Mouse (Mus musculus) ES-E14 (cell line): ENCODE measurements around the gene Tnfrsf11a. TPM values are rescaled to one million over a fixed set of nuclear protein-coding genes. Genes with fewer than 3 reads are reported as not detected.
A peak's percentile ranks its signal among the peaks of the same experiment; 100 is the strongest.
"Not testable (repeated sequence)": the region's sequence is repeated elsewhere in the genome, so short reads cannot be mapped to it uniquely, and the experiment has no call there.

ENCODE experiments used
- DNase-seq: peaks from one replicate; pipeline ENCODE4 v3.0.0-alpha.2; 2013; ENCODE audit warnings: low read depth, low spot score
- H3K27ac ChIP-seq: 2 replicates; pipeline ENCODE4 v1.5.1; 2012; ENCODE audit warnings: low read depth, mild to moderate bottlenecking, low read length, moderate library complexity, mixed read lengths; ENCODE audit not compliant: poor library complexity, insufficient read depth, severe bottlenecking
- H3K36me3 ChIP-seq: 2 replicates; pipeline ENCODE4 v1.6.1; 2012; ENCODE audit warnings: mild to moderate bottlenecking, low read length, moderate library complexity, mixed read lengths; ENCODE audit not compliant: control insufficient read depth, poor library complexity, insufficient read depth, severe bottlenecking
- H3K4me1 ChIP-seq, 2 experiments: fragments of 150-350 bp in 1 of 2; sonication (generic) in 1 of 2; 2 replicates each; pipeline ENCODE4 v1.6.1; 2012; ENCODE audit warnings: low read length in 2 of 2, mild to moderate bottlenecking in 1 of 2, mixed read lengths in 1 of 2; ENCODE audit not compliant: control insufficient read depth in 2 of 2, insufficient read depth in 2 of 2, poor library complexity in 1 of 2
- H3K4me3 ChIP-seq, 2 experiments: fragments of 150-350 bp in 1 of 2; sonication (generic) in 1 of 2; 2 replicates each; pipeline ENCODE4 v1.5.1; 2012; ENCODE audit warnings: low read length in 2 of 2, low read depth in 1 of 2, mild to moderate bottlenecking in 1 of 2, mixed read lengths in 1 of 2; ENCODE audit not compliant: insufficient read depth in 1 of 2, poor library complexity in 1 of 2, severe bottlenecking in 1 of 2
- H3K9ac ChIP-seq: 2 replicates; pipeline ENCODE4 v1.6.1; 2012; ENCODE audit warnings: low read depth, mild to moderate bottlenecking, low read length, mixed read lengths; ENCODE audit not compliant: poor library complexity, insufficient read depth, severe bottlenecking
- H3K9me3 ChIP-seq: fragments of 150-350 bp; sonication (generic); 2 replicates; pipeline ENCODE4 v1.6.1; 2012; ENCODE audit warnings: low read depth, mild to moderate bottlenecking, low read length; ENCODE audit not compliant: control insufficient read depth, insufficient read depth
- CHD2 ChIP-seq: IDR thresholded peaks from 2 replicates; pipeline ENCODE4 v1.6.1; 2014; ENCODE audit warnings: mild to moderate bottlenecking, low read depth, low read length, inconsistent platforms
- HCFC1 ChIP-seq: IDR thresholded peaks from 2 replicates; pipeline ENCODE4 v1.6.1; 2012; ENCODE audit warnings: low read length, inconsistent platforms, borderline replicate concordance; ENCODE audit not compliant: insufficient read depth
- MAFK ChIP-seq: IDR thresholded peaks from 2 replicates; pipeline ENCODE4 v1.6.1; 2014; ENCODE audit warnings: mild to moderate bottlenecking, low read depth, low read length, inconsistent platforms; ENCODE audit not compliant: insufficient read depth
- ZC3H11A ChIP-seq: IDR thresholded peaks from 2 replicates; pipeline ENCODE4 v1.6.1; 2012; ENCODE audit warnings: low read depth, mild to moderate bottlenecking, inconsistent platforms, low read length, borderline replicate concordance
- ZNF384 ChIP-seq: IDR thresholded peaks from 2 replicates; pipeline ENCODE4 v1.6.1; 2012; ENCODE audit warnings: low read depth, low read length, inconsistent platforms
- in situ Hi-C, 2 experiments: fragments of 600-800 bp; cut with MboI; formaldehyde crosslinking; loops; one replicate each; pipeline ENCODE4 v1.15.1; 2025; ENCODE audit warnings: low sequenced_read_pairs in 2 of 2, inconsistent platforms in 1 of 2; ENCODE audit not compliant: unreplicated experiment in 2 of 2
- total RNA-seq: library from RNA; depleted of rRNA; stranded (reverse); fragments of 300-350 nt; gene quantifications from 2 replicates; pipeline ENCODE4 v1.2.3, GENCODE M21; 2012

The Tnfrsf11a gene
- total RNA-seq, 1 experiment: 2.1 TPM

DNA sequence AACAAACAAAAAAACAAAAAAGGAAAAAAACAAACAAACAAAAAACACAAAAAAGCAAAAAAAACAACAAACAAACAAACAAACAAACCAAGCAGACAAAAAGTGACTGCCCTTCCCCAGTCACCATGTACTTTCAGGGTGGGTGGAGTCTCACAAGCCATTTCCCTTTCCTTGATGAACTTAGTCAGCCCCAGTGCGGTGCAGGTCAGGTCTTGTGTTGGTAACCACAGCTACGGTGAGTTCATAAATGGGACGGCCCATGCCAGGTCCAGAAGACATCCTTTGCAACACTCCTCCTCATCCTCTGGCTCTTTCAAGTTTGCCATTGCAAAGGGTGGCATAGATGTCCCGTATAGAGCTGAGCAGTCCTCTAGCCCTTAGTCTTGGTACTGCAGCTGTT, 25.0 kb downstream of the Tnfrsf11a start:
- H3K27ac ChIP-seq: no peak overlapping the region
- no peaks in the 10 kb centered on the region for H3K36me3 ChIP-seq
- no peaks in the 10 kb centered on the region for H3K4me1 ChIP-seq
- no peak overlapping the region for H3K4me3 ChIP-seq
- no peaks in the 10 kb centered on the region for H3K9me3 ChIP-seq
- in situ Hi-C loops: no loop called here
- no peak for DNase-seq
- no peak overlapping the region for H3K9ac ChIP-seq
- TF ChIP-seq ZC3H11A (no peak), MAFK (no peak), CHD2 (no peak), HCFC1 (no peak), ZNF384 (no peak)

DNA sequence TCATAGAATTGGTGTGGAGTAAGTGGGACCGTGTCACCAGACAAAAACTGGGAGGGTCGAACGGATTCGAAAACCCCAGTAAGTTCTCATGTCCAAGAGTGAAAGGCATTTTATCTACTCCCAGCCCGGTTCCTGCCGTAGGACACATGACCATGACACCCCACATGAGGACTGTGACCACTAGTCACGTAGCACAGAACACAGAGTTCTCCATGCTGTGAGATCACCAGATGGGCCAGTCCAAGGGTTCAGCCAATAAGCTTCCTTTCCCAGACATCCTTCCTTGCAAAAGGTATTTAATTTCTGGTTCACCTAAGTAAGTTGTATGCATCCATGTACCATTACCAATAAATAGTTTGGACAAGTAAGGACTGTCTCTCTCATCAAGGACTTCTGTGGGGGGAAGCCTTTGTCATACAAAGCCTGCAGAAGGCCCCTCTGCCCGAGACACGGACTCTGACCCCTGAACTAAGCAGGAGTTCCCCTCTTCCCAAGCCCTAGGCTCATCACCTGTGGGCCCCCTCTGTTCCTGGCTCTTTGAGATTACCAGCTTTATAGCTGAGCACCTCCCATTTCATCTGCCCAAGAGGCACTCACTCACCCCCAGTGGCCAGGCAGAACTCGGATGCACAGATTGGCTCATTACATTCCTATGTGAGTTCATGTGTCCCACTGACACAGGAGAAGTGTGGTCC, 26.7 kb downstream of the Tnfrsf11a start:
- Histone ChIP-seq H3K9ac (no peak overlapping the region), H3K27ac (no peak overlapping the region), H3K36me3 (no peaks in the 10 kb centered on the region), H3K4me3 (no peak overlapping the region), H3K9me3 (no peaks in the 10 kb centered on the region), H3K4me1 (no peaks in the 10 kb centered on the region)
- in situ Hi-C loops: no loop called here
- DNase-seq: no peak
- TF ChIP-seq CHD2: no peak
- TF ChIP-seq ZC3H11A: no peak
- no peak for TF ChIP-seq MAFK

DNA sequence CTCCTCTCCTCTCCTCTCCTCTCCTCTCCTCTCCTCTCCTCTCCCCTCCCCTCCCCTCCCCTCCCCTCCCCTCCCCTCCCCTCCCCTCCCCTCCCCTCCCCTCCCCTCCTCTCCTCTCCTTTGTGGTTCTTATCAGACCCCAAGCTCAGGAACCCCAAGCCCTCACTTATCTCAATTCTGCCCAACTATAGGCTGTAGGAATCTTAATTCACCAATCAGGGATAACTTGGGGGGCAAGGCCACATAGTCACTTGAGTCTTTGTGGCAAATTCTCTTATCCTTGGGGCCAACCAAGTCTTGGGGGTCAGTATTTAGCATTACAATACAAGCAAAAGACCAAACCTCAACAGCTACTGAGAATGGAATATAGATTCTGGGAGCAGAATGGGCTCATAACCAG, 31.5 kb downstream of the Tnfrsf11a start:
- H3K9me3 ChIP-seq, in situ Hi-C loops, DNase-seq, H3K27ac ChIP-seq, H3K9ac ChIP-seq, H3K4me3 ChIP-seq, H3K36me3 ChIP-seq: not testable (repeated sequence)
- peaks cover 0 to 13% of the 10 kb centered on the region in 2 experiments; a peak in 2 of 4 replicates for H3K4me1 ChIP-seq

DNA sequence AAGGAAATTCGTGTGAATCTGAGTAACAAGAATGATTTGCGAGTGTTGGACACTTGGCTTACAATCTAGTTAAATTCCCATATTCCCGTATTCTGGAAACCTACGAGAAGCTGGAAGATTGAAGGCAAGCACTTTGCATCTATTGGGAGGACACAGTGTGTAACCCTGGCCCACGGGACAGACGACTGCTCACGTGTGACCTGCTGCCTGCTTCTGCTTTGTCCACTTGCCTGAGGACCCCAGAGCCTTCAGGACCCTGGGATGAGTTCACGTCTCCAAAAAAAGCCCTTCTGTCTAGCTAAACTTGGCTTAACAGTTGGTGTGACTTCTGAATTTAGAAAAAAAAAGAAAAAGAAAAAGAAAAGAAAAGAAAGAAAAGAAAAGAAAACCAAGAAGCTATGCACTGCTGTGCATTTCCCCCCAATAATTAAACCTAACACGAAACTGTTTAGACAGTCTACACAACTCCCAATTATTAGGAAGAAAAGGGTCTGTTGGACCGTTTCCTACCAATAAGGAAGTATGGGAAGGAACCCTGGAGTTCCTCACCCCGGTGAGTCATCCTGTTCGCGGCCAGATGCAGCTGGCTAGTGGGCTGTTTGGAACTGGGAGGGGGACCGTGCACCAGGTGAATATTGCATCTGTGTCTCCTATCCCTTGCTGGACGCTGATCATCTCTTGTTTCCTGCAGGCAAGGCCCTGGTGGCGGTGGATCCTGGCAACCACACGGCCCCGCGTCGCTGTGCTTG, 32.6 kb downstream of the Tnfrsf11a start:
- Histone ChIP-seq H3K27ac (no peak overlapping the region), H3K9me3 (no peaks in the 10 kb centered on the region), H3K9ac (no peak overlapping the region), H3K4me1 (peaks cover 0 to 14% of the 10 kb centered on the region in 2 experiments; a peak in 2 of 4 replicates), H3K36me3 (no peaks in the 10 kb centered on the region), H3K4me3 (peak overlapping the region; percentile 28 to 37; a peak in 2 of 4 replicates)
- in situ Hi-C loops: no loop called here
- no peak for DNase-seq
- TF ChIP-seq CHD2: no peak
- TF ChIP-seq ZC3H11A: no peak
- no peak for TF ChIP-seq ZNF384
- no peak for TF ChIP-seq HCFC1
- TF ChIP-seq MAFK: no peak

DNA sequence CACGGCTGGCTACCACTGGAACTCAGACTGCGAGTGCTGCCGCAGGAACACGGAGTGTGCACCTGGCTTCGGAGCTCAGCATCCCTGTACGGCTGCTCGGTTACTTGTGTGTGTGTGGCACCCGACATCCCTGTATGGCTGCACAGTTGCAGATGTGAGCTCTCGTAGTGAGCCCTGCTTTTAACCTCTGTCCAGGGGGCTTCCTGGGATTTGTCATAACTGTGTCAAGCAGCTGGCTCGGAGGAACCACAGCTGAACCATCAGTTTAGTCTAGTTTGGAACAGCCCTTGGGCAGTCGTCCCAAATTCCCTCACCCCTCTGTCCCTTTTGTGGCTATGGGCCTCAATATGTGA, 33.2 kb downstream of the Tnfrsf11a start:
- Histone ChIP-seq H3K36me3 (no peaks in the 10 kb centered on the region), H3K9me3 (no peaks in the 10 kb centered on the region), H3K4me3 (peak overlapping the region; percentile 28 to 37; a peak in 2 of 4 replicates), H3K4me1 (peaks cover 0 to 14% of the 10 kb centered on the region in 2 experiments; a peak in 2 of 4 replicates), H3K9ac (no peak overlapping the region), H3K27ac (no peak overlapping the region)
- in situ Hi-C loops: no loop called here
- TF ChIP-seq HCFC1 (no peak), ZNF384 (no peak), MAFK (no peak), ZC3H11A (no peak)
- no peak for DNase-seq
